Mouse (Mus musculus) limb, embryonic 14.5 days (tissue): Measurements from ENCODE around the gene 1110065P20Rik. TPM values are rescaled to one million over a fixed set of nuclear protein-coding genes. Genes with fewer than 3 reads are reported as not detected.
A peak's percentile ranks its signal among the peaks of the same experiment; 100 is the strongest.

ENCODE experiments used
- ATAC-seq: fragments of 200-750 bp; cut with Nextera tagmentation; 2 replicates; pipeline ENCODE4 v1.8.0; 2017; ENCODE audit warnings: low read depth, moderate number of reproducible peaks, moderate TSS enrichment; ENCODE audit not compliant: low FRiP score
- DNase-seq: peaks from one replicate; pipeline ENCODE4 v3.0.0-alpha.2; 2015; ENCODE audit warnings: low spot score
- H3K27ac ChIP-seq: fragments of 300-500 bp; sonication (generic); replicated peaks from 2 replicates; pipeline ENCODE4 v1.5.1; 2014; ENCODE audit warnings: low read depth, mild to moderate bottlenecking, low read length, moderate library complexity, mixed read lengths
- H3K27me3 ChIP-seq: fragments of 300-500 bp; sonication (generic); 2 replicates; pipeline ENCODE4 v1.6.1; 2014; ENCODE audit warnings: low read length, mixed read lengths; ENCODE audit not compliant: control insufficient read depth, insufficient read depth
- H3K36me3 ChIP-seq: fragments of 300-500 bp; sonication (generic); 2 replicates; pipeline ENCODE4 v1.6.1; 2014; ENCODE audit warnings: mild to moderate bottlenecking, low read length, moderate library complexity, mixed read lengths; ENCODE audit not compliant: control insufficient read depth, insufficient read depth
- H3K4me1 ChIP-seq: fragments of 300-500 bp; sonication (generic); 2 replicates; pipeline ENCODE4 v1.6.1; 2014; ENCODE audit warnings: antibody characterized with exemption, low read length, mixed read lengths; ENCODE audit not compliant: control insufficient read depth, insufficient read depth
- H3K4me2 ChIP-seq: fragments of 300-500 bp; sonication (generic); replicated peaks from 2 replicates; pipeline ENCODE4 v1.6.1; 2014; ENCODE audit warnings: low read depth, mild to moderate bottlenecking, low read length, moderate library complexity; ENCODE audit not compliant: severe bottlenecking
- H3K4me3 ChIP-seq: fragments of 300-500 bp; sonication (generic); replicated peaks from 2 replicates; pipeline ENCODE4 v1.5.1; 2014; ENCODE audit warnings: low read length
- H3K9ac ChIP-seq: fragments of 300-500 bp; sonication (generic); 2 replicates; pipeline ENCODE4 v1.6.1; 2014; ENCODE audit warnings: mild to moderate bottlenecking, low read depth, low read length, moderate library complexity; ENCODE audit not compliant: severe bottlenecking
- H3K9me3 ChIP-seq: fragments of 300-500 bp; sonication (generic); 2 replicates; pipeline ENCODE4 v1.6.1; 2016; ENCODE audit warnings: low read length; ENCODE audit not compliant: control insufficient read depth
- POLR2A ChIP-seq: fragments of 200-500 bp; IDR thresholded peaks from 2 replicates; pipeline ENCODE4 v1.8.0; 2012; ENCODE audit warnings: inconsistent platforms, mild to moderate bottlenecking, moderate library complexity, borderline replicate concordance; ENCODE audit not compliant: insufficient read depth, insufficient read length; ENCODE audit errors: extremely low read depth
- WGBS: fragments of 180-500 bp; shearing (Covaris S2); extraction: QIAGEN DNeasy Blood & Tissue Kit; methylation state at CpG from one replicate; pipeline ENCODE4 v1.1.7; 2014; 5-methylcytosine and 5-hydroxymethylcytosine counted together
- polyA plus RNA-seq, 2 experiments: library from polyadenylated mRNA; depleted of rRNA in 1 of 2; stranded (reverse) in 1 of 2; unstranded in 1 of 2; fragments of >200 nt; fragmentation: Nextera tagmentation in 1 of 2; extraction: Ambion mirVana in 1 of 2; gene quantifications; 2 replicates each; pipeline versions ENCODE4 v1.2.1 to v1.2.3; 2012 to 2014

The 1110065P20Rik gene
- 63.4 and 71.8 TPM in 2 replicates for polyA plus RNA-seq (2012; rRNA removed)
- 67.5 and 70.5 TPM in 2 replicates for polyA plus RNA-seq (2014; fragmentation: Nextera tagmentation; extraction: Ambion mirVana)

DNA sequence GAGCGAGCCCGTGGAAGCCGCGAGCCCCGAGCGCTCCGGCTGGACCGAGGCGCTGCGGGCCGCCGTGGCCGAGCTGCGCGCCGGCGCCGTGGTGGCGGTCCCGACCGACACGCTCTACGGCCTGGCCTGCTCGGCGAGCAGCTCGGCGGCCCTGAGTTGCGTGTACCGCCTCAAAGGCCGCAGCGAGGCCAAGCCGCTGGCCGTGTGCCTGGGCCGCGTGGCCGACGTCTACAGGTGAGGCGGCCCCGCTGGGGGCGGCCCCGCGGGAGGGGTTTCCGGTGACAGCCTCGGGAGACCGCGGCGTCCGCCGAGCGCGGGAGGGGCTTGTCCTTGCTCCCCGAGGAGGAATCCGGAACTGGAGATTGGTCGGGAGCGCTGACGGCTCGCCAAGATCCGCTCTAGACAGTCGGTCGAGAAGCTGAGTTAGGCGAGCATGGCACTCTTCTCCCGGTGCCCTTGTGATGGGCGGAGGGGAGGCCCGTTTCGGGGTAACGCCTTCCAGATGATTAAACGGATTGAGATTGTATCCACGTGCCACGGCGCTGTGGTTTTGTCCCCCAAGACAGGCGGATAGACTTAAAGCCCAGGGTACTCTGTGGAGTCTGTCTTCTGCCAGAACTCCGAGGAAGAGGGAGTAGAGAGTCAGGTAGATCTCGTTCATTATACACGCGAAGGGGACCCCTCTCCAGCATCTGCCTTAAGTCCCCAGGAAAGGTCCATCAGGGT lies at the start of gene 1110065P20Rik:
TSS of gene 1110065P20Rik (minus strand) at position 264 of the 726 bp plus-strand sequence.
- H3K4me1 ChIP-seq, result peaks cover 13% of the 10 kb centered on the region
- ATAC-seq, result peak; percentile 35
- no peaks in the 10 kb centered on the region for H3K9me3 ChIP-seq
- TF ChIP-seq POLR2A, result no peak
- H3K4me3 ChIP-seq, result peak within 1 kb of the TSS; percentile 94
- no peaks in the 10 kb centered on the region for H3K27me3 ChIP-seq
- peak within 1 kb of the TSS; percentile 91 for H3K27ac ChIP-seq
- peak within 1 kb of the TSS; percentile 87 for H3K9ac ChIP-seq
- DNase-seq, result peak; percentile 58
- H3K36me3 ChIP-seq, result peaks cover 44% of the 10 kb centered on the region
- whole genome bisulfite sequencing, result 1% methylated on average over 44 of the region's 75 CpGs
- H3K4me2 ChIP-seq, result peak within 1 kb of the TSS; percentile 80

DNA sequence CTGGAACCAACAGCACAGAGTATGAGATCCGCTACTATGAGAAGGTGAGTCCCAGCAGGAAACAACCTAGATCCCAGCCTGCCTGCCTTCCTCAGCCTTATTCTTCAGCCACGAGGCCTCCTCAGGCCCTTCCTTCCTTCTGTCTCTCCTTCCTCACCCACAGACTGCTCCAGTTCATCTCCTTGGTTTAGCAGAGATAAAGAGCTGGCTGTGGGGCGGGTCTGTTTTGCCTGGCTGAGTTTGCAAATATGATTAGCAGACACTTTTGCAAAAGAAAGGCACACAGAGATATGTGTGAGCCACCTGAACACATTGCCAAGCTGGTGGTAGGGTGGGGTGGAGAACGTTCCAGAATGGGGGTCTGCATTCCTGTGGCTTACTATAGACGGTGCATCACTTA lies 48.9 kb upstream of the 1110065P20Rik start:
- Histone ChIP-seq H3K9ac (no peak overlapping the region), H3K27me3 (peaks cover 22% of the 10 kb centered on the region), H3K4me3 (no peak overlapping the region), H3K36me3 (no peaks in the 10 kb centered on the region), H3K4me2 (no peak overlapping the region), H3K9me3 (no peaks in the 10 kb centered on the region), H3K4me1 (no peaks in the 10 kb centered on the region), H3K27ac (no peak overlapping the region)
- 54% methylated on average over 5 of the region's 5 CpGs for WGBS
- no peak for DNase-seq
- TF ChIP-seq POLR2A, result no peak
- no peak for ATAC-seq

DNA sequence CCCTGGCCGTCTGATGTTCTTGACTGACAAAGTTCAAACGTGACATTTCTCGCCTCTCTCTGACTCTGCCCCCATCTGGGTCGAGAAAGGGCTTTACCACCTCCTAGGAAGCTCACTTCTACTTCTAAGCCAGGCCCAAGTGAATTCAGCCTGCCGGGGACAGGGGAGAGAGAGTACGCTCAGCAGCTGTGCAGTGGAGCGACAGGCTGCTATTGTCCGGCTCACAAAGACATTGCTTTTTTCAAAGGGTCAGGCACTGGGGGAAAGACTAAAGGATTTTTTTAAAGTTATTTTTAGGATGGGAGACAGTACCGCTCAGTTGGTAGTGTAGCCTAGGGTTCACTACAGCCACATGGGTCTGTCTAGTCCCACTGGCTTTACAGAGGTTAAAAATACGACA lies 47.4 kb upstream of the 1110065P20Rik start:
- no peaks in the 10 kb centered on the region for H3K4me1 ChIP-seq
- H3K4me3 ChIP-seq, result no peak overlapping the region
- H3K9ac ChIP-seq, result no peak overlapping the region
- H3K9me3 ChIP-seq, result no peaks in the 10 kb centered on the region
- peaks cover 37% of the 10 kb centered on the region for H3K27me3 ChIP-seq
- no peak overlapping the region for H3K4me2 ChIP-seq
- no peak for TF ChIP-seq POLR2A
- no peak overlapping the region for H3K27ac ChIP-seq
- DNase-seq, result no peak
- no peaks in the 10 kb centered on the region for H3K36me3 ChIP-seq
- ATAC-seq, result peak; percentile 47; the same call in 1 of the 2 replicates
- 69% methylated on average over 10 of the region's 10 CpGs for WGBS

DNA sequence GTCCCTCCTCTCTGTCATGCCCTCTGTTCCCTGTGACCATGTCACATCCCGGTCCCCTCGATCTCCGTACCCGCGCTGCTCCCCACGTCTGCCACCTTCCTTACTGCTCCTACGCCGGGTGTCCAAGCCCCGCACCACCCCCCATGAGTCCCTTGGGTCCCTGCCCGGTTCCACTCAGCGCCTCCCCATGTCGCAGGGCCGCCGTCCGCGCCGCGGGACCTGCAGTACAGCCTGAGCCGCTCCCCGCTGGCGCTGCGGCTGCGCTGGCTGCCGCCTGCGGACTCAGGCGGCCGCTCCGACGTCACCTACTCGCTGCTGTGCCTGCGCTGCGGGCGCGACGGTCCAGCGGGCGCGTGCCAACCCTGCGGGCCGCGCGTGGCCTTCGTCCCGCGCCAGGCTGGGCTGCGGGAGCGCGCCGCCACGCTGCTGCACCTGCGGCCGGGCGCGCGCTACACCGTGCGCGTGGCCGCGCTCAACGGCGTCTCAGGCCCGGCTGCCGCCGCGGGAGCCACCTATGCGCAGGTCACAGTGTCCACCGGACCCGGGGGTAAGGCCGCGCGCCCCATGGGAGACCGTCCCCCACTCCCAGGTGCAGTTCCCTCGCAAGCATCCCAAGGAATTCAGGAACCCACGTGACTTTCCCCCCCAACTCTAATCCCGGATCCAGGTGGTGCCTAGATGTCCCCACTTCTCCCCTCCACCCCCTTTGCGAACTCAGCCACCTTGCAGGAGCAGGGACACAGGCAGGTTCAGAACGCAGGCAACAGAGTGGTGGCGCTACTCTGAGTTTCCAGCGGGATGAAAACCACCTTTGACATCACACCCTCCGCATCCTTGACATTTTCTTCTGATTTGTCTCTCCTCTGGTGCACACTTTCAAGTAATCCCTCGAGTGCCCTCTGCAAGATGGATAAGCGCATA lies 43.8 kb upstream of the 1110065P20Rik start:
- Histone ChIP-seq H3K27me3 (peaks cover 46% of the 10 kb centered on the region), H3K9ac (no peak overlapping the region), H3K9me3 (no peaks in the 10 kb centered on the region), H3K4me2 (peak overlapping the region; percentile 59), H3K4me1 (no peaks in the 10 kb centered on the region), H3K27ac (no peak overlapping the region), H3K4me3 (peak overlapping the region; percentile 36), H3K36me3 (no peaks in the 10 kb centered on the region)
- ATAC-seq, result no peak
- 3% methylated on average over 71 of the region's 83 CpGs for WGBS
- no peak for DNase-seq
- no peak for TF ChIP-seq POLR2A

DNA sequence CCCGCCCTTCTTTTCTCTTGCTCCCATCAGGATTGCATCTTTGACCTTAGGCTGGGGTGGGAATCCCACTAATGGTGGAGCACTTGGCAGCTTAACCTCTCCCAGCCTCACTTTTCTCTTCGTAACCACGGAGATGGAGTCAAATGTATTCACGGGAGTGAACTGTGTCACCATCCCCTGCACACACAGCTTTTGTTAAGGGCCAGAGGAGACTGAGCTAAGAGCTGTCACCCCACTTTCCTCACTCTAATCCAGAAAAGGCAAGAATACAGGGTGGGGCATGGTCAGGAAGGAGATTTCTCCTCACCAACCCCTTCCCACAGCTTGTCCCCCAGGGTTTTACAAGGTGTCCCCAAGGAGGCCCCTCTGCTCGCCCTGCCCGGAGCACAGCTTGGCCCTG lies 42.8 kb upstream of the 1110065P20Rik start:
- H3K9ac ChIP-seq, result no peak overlapping the region
- 40% methylated on average over 6 of the region's 6 CpGs for WGBS
- DNase-seq (no peak), ATAC-seq (no peak)
- peaks cover 46% of the 10 kb centered on the region for H3K27me3 ChIP-seq
- H3K4me2 ChIP-seq, result no peak overlapping the region
- no peaks in the 10 kb centered on the region for H3K4me1 ChIP-seq
- no peak for TF ChIP-seq POLR2A
- no peaks in the 10 kb centered on the region for H3K36me3 ChIP-seq
- H3K4me3 ChIP-seq, result no peak overlapping the region
- no peak overlapping the region for H3K27ac ChIP-seq
- no peaks in the 10 kb centered on the region for H3K9me3 ChIP-seq
